Mouse (Mus musculus) MEL (cell line): ENCODE measurements around the gene Tyw3. TPM values are rescaled to one million over a fixed set of nuclear protein-coding genes. Genes with fewer than 3 reads are reported as not detected.

ENCODE experiments used
- DNase-seq: peaks from one replicate; pipeline ENCODE4 v3.0.0; 2011; ENCODE audit warnings: low read depth, low spot score
- H3K27ac ChIP-seq: 2 replicates; pipeline ENCODE4 v1.5.1; 2012; ENCODE audit warnings: low read depth, mild to moderate bottlenecking, control low read depth, low read length, moderate library complexity; ENCODE audit not compliant: control insufficient read depth
- H3K27me3 ChIP-seq, 2 experiments: fragments of 150-350 bp in 1 of 2; sonication (generic) in 1 of 2; 2 replicates each; pipeline ENCODE4 v1.6.1; 2012; ENCODE audit warnings: low read length in 2 of 2, mild to moderate bottlenecking in 2 of 2, improper control_type of control experiment in 1 of 2, moderate library complexity in 1 of 2; ENCODE audit not compliant: insufficient read depth in 2 of 2, control insufficient read depth in 1 of 2
- H3K36me3 ChIP-seq, 2 experiments: 2 replicates each; pipeline ENCODE4 v1.6.1; 2012 to 2014; ENCODE audit warnings: low read length in 2 of 2, improper control_type of control experiment in 1 of 2, inconsistent platforms in 1 of 2, mild to moderate bottlenecking in 1 of 2; ENCODE audit not compliant: insufficient read depth in 2 of 2, control insufficient read depth in 1 of 2
- H3K4me1 ChIP-seq, 2 experiments: fragments of 150-350 bp in 1 of 2; sonication (generic) in 1 of 2; 2 replicates each; pipeline ENCODE4 v1.6.1; 2012; ENCODE audit warnings: low read length in 2 of 2, improper control_type of control experiment in 1 of 2, mild to moderate bottlenecking in 1 of 2; ENCODE audit not compliant: insufficient read depth in 2 of 2, control insufficient read depth in 1 of 2
- H3K4me3 ChIP-seq, 2 experiments: fragments of 150-350 bp in 1 of 2; sonication (generic) in 1 of 2; 2 replicates each; pipeline ENCODE4 v1.5.1; 2012; ENCODE audit warnings: low read depth in 2 of 2, low read length in 2 of 2, mild to moderate bottlenecking in 2 of 2, moderate library complexity in 2 of 2, control low read depth in 1 of 2, improper control_type of control experiment in 1 of 2; ENCODE audit not compliant: control insufficient read depth in 1 of 2, insufficient read depth in 1 of 2
- H3K79me2 ChIP-seq: 2 replicates; pipeline ENCODE4 v1.6.1; 2012; ENCODE audit warnings: mild to moderate bottlenecking, low read length, moderate library complexity; ENCODE audit not compliant: control insufficient read depth, poor library complexity, insufficient read depth
- H3K9ac ChIP-seq: 2 replicates; pipeline ENCODE4 v1.6.1; 2012; ENCODE audit warnings: low read depth, mild to moderate bottlenecking, control low read depth, low read length, moderate library complexity; ENCODE audit not compliant: control insufficient read depth, poor library complexity, severe bottlenecking
- H3K9me3 ChIP-seq: fragments of 150-350 bp; sonication (generic); replicated peaks from 2 replicates; pipeline ENCODE4 v1.6.1; 2012; ENCODE audit warnings: mild to moderate bottlenecking, low read length, improper control_type of control experiment, moderate library complexity; ENCODE audit not compliant: insufficient read depth
- BHLHE40 ChIP-seq: IDR thresholded peaks from 2 replicates; pipeline ENCODE4 v1.6.1; 2012; ENCODE audit warnings: low read depth, mild to moderate bottlenecking, inconsistent platforms, low read length, improper control_type of control experiment, borderline replicate concordance
- CHD1 ChIP-seq: IDR thresholded peaks from 2 replicates; pipeline ENCODE4 v1.6.1; 2012; ENCODE audit warnings: low read depth, mild to moderate bottlenecking, inconsistent platforms, low read length, improper control_type of control experiment
- CHD2 ChIP-seq: IDR thresholded peaks from 2 replicates; pipeline ENCODE4 v1.6.1; 2011; ENCODE audit warnings: low read length, improper control_type of control experiment
- E2F4 ChIP-seq: IDR thresholded peaks from 2 replicates; pipeline ENCODE4 v1.6.1; 2011; ENCODE audit warnings: low read depth, low read length, improper control_type of control experiment, borderline replicate concordance
- ELF1 ChIP-seq: IDR thresholded peaks from 2 replicates; pipeline ENCODE4 v1.6.1; 2014; ENCODE audit warnings: low read depth, mild to moderate bottlenecking, inconsistent platforms, low read length, improper control_type of control experiment, moderate library complexity
- EP300 ChIP-seq, 2 experiments: IDR thresholded peaks; 2 replicates each; pipeline ENCODE4 v1.6.1; 2011; ENCODE audit warnings: improper control_type of control experiment in 2 of 2, low read length in 2 of 2, low read depth in 1 of 2, mild to moderate bottlenecking in 1 of 2
- ETS1 ChIP-seq: IDR thresholded peaks from 2 replicates; pipeline ENCODE4 v1.6.1; 2012; ENCODE audit warnings: low read depth, mild to moderate bottlenecking, inconsistent platforms, low read length, improper control_type of control experiment, moderate library complexity
- GATA1 ChIP-seq: IDR thresholded peaks from 2 replicates; pipeline ENCODE4 v1.6.1; 2011; ENCODE audit warnings: low read depth, low read length, improper control_type of control experiment
- HCFC1 ChIP-seq: IDR thresholded peaks from 2 replicates; pipeline ENCODE4 v1.6.1; 2012; ENCODE audit warnings: low read depth, mild to moderate bottlenecking, inconsistent platforms, low read length, improper control_type of control experiment, moderate library complexity
- JUND ChIP-seq: IDR thresholded peaks from 2 replicates; pipeline ENCODE4 v1.6.1; 2011; ENCODE audit warnings: low read depth, mild to moderate bottlenecking, improper control_type of control experiment, low read length
- KAT2A ChIP-seq: conservative IDR thresholded peaks from 2 replicates; pipeline ENCODE4 v1.6.1; 2012; ENCODE audit warnings: low read depth, low read length, improper control_type of control experiment, inconsistent platforms
- MAFK ChIP-seq: IDR thresholded peaks from 2 replicates; pipeline ENCODE4 v1.6.1; 2011; ENCODE audit warnings: low read depth, mild to moderate bottlenecking, low read length, improper control_type of control experiment, borderline replicate concordance
- MAZ ChIP-seq: IDR thresholded peaks from 2 replicates; pipeline ENCODE4 v1.6.1; 2012; ENCODE audit warnings: low read depth, mild to moderate bottlenecking, inconsistent platforms, low read length, improper control_type of control experiment
- MEF2A ChIP-seq: IDR thresholded peaks from 2 replicates; pipeline ENCODE4 v1.6.1; 2014; ENCODE audit warnings: low read depth, mild to moderate bottlenecking, inconsistent platforms, low read length, improper control_type of control experiment; ENCODE audit not compliant: poor library complexity, insufficient replicate concordance, severe bottlenecking; ENCODE audit errors: extremely low read depth
- MXI1 ChIP-seq: IDR thresholded peaks from 2 replicates; pipeline ENCODE4 v1.6.1; 2011; ENCODE audit warnings: mild to moderate bottlenecking, low read depth, low read length, improper control_type of control experiment
- MYB ChIP-seq: IDR thresholded peaks from 2 replicates; pipeline ENCODE4 v1.6.1; 2011; ENCODE audit warnings: mild to moderate bottlenecking, low read depth, low read length, improper control_type of control experiment
- MYC ChIP-seq: IDR thresholded peaks from 2 replicates; pipeline ENCODE4 v1.6.1; 2011; ENCODE audit warnings: low read depth, mild to moderate bottlenecking, low read length, improper control_type of control experiment, moderate library complexity
- NELFE ChIP-seq: IDR thresholded peaks from 2 replicates; pipeline ENCODE4 v1.6.1; 2011; ENCODE audit warnings: low read depth, low read length, improper control_type of control experiment
- NRF1 ChIP-seq: IDR thresholded peaks from 2 replicates; pipeline ENCODE4 v1.6.1; 2014; ENCODE audit warnings: low read depth, mild to moderate bottlenecking, inconsistent platforms, low read length, improper control_type of control experiment, moderate library complexity; ENCODE audit not compliant: poor library complexity, insufficient read depth, severe bottlenecking
- POLR2A ChIP-seq, 2 experiments: IDR thresholded peaks; 2 replicates each; pipeline ENCODE4 v1.6.1; 2011 to 2012; ENCODE audit warnings: low read length in 2 of 2, mild to moderate bottlenecking in 2 of 2, control low read depth in 1 of 2, improper control_type of control experiment in 1 of 2, low read depth in 1 of 2, moderate library complexity in 1 of 2; ENCODE audit not compliant: control insufficient read depth in 1 of 2, insufficient read depth in 1 of 2, poor library complexity in 1 of 2
- POLR2AphosphoS2 ChIP-seq: IDR thresholded peaks from 2 replicates; pipeline ENCODE4 v1.6.1; 2011; ENCODE audit warnings: low read length, improper control_type of control experiment
- POLR2AphosphoS5 ChIP-seq: IDR thresholded peaks from 2 replicates; pipeline ENCODE4 v1.6.1; 2012; ENCODE audit warnings: low read depth, borderline replicate concordance, mild to moderate bottlenecking, inconsistent platforms, low read length, moderate library complexity, mixed read lengths
- RAD21 ChIP-seq: IDR thresholded peaks from 2 replicates; pipeline ENCODE4 v1.6.1; 2011; ENCODE audit warnings: mild to moderate bottlenecking, low read depth, low read length, improper control_type of control experiment
- RCOR1 ChIP-seq: IDR thresholded peaks from 2 replicates; pipeline ENCODE4 v1.6.1; 2012; ENCODE audit warnings: low read depth, mild to moderate bottlenecking, inconsistent platforms, low read length, improper control_type of control experiment
- SMC3 ChIP-seq: IDR thresholded peaks from 2 replicates; pipeline ENCODE4 v1.6.1; 2011; ENCODE audit warnings: low read depth, low read length, improper control_type of control experiment
- TAL1 ChIP-seq: IDR thresholded peaks from 2 replicates; pipeline ENCODE4 v1.6.1; 2012; ENCODE audit warnings: mild to moderate bottlenecking, inconsistent platforms, low read length, moderate library complexity, mixed read lengths
- TCF12 ChIP-seq: IDR thresholded peaks from 2 replicates; pipeline ENCODE4 v1.6.1; 2014; ENCODE audit warnings: low read depth, mild to moderate bottlenecking, inconsistent platforms, low read length, improper control_type of control experiment, moderate library complexity
- UBTF ChIP-seq: IDR thresholded peaks from 2 replicates; pipeline ENCODE4 v1.6.1; 2012; ENCODE audit warnings: low read depth, mild to moderate bottlenecking, inconsistent platforms, low read length, improper control_type of control experiment, moderate library complexity, borderline replicate concordance; ENCODE audit not compliant: insufficient read depth
- USF1 ChIP-seq: IDR thresholded peaks from 2 replicates; pipeline ENCODE4 v1.6.1; 2014; ENCODE audit warnings: low read depth, mild to moderate bottlenecking, inconsistent platforms, low read length, improper control_type of control experiment, moderate library complexity
- USF2 ChIP-seq, 2 experiments: IDR thresholded peaks; 2 replicates each; pipeline ENCODE4 v1.6.1; 2011 to 2012; ENCODE audit warnings: improper control_type of control experiment in 2 of 2, low read length in 2 of 2, borderline replicate concordance in 1 of 2, inconsistent platforms in 1 of 2, low read depth in 1 of 2, mild to moderate bottlenecking in 1 of 2; ENCODE audit not compliant: insufficient read depth in 1 of 2
- ZC3H11A ChIP-seq: IDR thresholded peaks from 2 replicates; pipeline ENCODE4 v1.6.1; 2012; ENCODE audit warnings: low read depth, mild to moderate bottlenecking, inconsistent platforms, low read length, improper control_type of control experiment
- ZKSCAN1 ChIP-seq: IDR thresholded peaks from 2 replicates; pipeline ENCODE4 v1.6.1; 2012; ENCODE audit warnings: low read depth, mild to moderate bottlenecking, inconsistent platforms, low read length, improper control_type of control experiment, moderate library complexity
- ZMIZ1 ChIP-seq: IDR thresholded peaks from 2 replicates; pipeline ENCODE4 v1.6.1; 2012; ENCODE audit warnings: low read depth, mild to moderate bottlenecking, inconsistent platforms, low read length, improper control_type of control experiment, moderate library complexity
- ZNF384 ChIP-seq: IDR thresholded peaks from 2 replicates; pipeline ENCODE4 v1.6.1; 2012; ENCODE audit warnings: low read depth, mild to moderate bottlenecking, inconsistent platforms, low read length, improper control_type of control experiment
- polyA plus RNA-seq, 2 experiments: library from polyadenylated mRNA; stranded (reverse) in 1 of 2; unstranded in 1 of 2; fragments of >175 nt in 1 of 2; fragments of >200 nt in 1 of 2; gene quantifications; 2 replicates each; pipeline versions ENCODE4 v1.2.1 to v1.2.4; 2012; ENCODE audit warnings: low replicate concordance in 2 of 2, low read depth in 1 of 2; ENCODE audit not compliant: insufficient read length in 2 of 2, insufficient read depth in 1 of 2, missing spikeins in 1 of 2
- total RNA-seq: library from RNA; depleted of rRNA; stranded (reverse); fragments of 300-350 nt; gene quantifications from 2 replicates; pipeline ENCODE4 v1.2.3, GENCODE M21; 2012; rRNA removed

Tyw3 gene
- total RNA-seq = 12.1 and 13.2 TPM in 2 replicates
- polyA plus RNA-seq = 1 to 10 TPM in 1 of 2 experiments, not detected in 1; 6.7 TPM

GRCm38 (mm10) chr3:154596934-154597554 is at the start of gene Tyw3:
Gene Tyw3 (minus strand): TSS chr3:154597104.
- peaks cover 0 to 6% of the 10 kb centered on the region in 2 experiments; a peak in 3 of 4 replicates for H3K4me1 ChIP-seq
- TF ChIP-seq MEF2A (no peak), ZC3H11A (no peak), MXI1 (peak; percentile 88), ZNF384 (peak; percentile 57), E2F4 (no peak), MYC (peak; percentile 66; the same call in 1 of the 2 replicates), JUND (no peak), BHLHE40 (no peak), RAD21 (no peak), EP300 (IDR thresholded peaks at IDR 0.05; ENCODE audit: low read depth in 1 of 2, low read length in 2 of 2) (0 out of 4 replicates have a peak, but pooled peaks of 1 of the 2 experiments have one; percentile 18), NELFE (peak; percentile 48), KAT2A (no peak; the same call in 1 of the 2 replicates), TCF12 (peak; percentile 68), ELF1 (0 out of 2 replicates have a peak, but pooled peaks have one; percentile 10), USF2 (IDR thresholded peaks at IDR 0.05; ENCODE audit: borderline replicate concordance in 1 of 2, insufficient read depth in 1 of 2, low read depth in 1 of 2, low read length in 2 of 2) (no peak), SMC3 (no peak; the same call in 1 of the 2 replicates), GATA1 (no peak), ETS1 (no peak), POLR2AphosphoS2 (no peak), RCOR1 (no peak), POLR2A (IDR thresholded peaks at IDR 0.05; ENCODE audit: control insufficient read depth in 1 of 2, insufficient read depth in 1 of 2, low read depth in 1 of 2, low read length in 2 of 2, poor library complexity in 1 of 2) (peak; percentile 50 to 51; a peak in 2 of 4 replicates), MAZ (peak; percentile 44; the same call in 1 of the 2 replicates), CHD2 (no peak), ZMIZ1 (0 out of 2 replicates have a peak, but pooled peaks have one; percentile 7), MAFK (no peak), HCFC1 (peak; percentile 93), TAL1 (no peak), UBTF (0 out of 2 replicates have a peak, but pooled peaks have one; percentile 15), ZKSCAN1 (no peak), MYB (no peak), USF1 (no peak), POLR2AphosphoS5 (no peak), NRF1 (0 out of 2 replicates have a peak, but pooled peaks have one; percentile 12), CHD1 (no peak; the same call in 1 of the 2 replicates)

More at GRCm38 (mm10) chr3:154596934-154597554, at the start of gene Tyw3:
- Histone ChIP-seq H3K27ac (peak within 1 kb of the TSS; percentile 73), H3K36me3 (peaks cover 0 to 15% of the 10 kb centered on the region in 2 experiments; a peak in 2 of 4 replicates), H3K4me3 (peak within 1 kb of the TSS; percentile 82 to 91), H3K9ac (peak within 1 kb of the TSS; percentile 89), H3K27me3 (no peaks in the 10 kb centered on the region), H3K79me2 (peaks cover 7% of the 10 kb centered on the region), H3K9me3 (no peaks in the 10 kb centered on the region)
- DNase-seq = peak; percentile 95
